Mouse (Mus musculus): ENCODE data around the gene Olfr1496. TPM values are rescaled to one million over a fixed set of nuclear protein-coding genes. Genes with fewer than 3 reads are reported as not detected.

Olfr1496 gene
- polyA plus RNA-seq, 1 experiment from 2014 or later: not detected

- H3K36me3 ChIP-seq (ENCODE audit: insufficient read depth, low read length): no peaks in the 10 kb centered on the region
- no peaks in the 10 kb centered on the region for H3K9me3 ChIP-seq (ENCODE audit: low read length)
- no peak overlapping the region for H3K27ac ChIP-seq (ENCODE audit: low read length)
- H3K4me1 ChIP-seq (ENCODE audit: insufficient read depth, low read length): no peaks in the 10 kb centered on the region
- 60% methylated on average over 5 of the region's 5 CpGs for WGBS
- no peaks in the 10 kb centered on the region for H3K27me3 ChIP-seq (ENCODE audit: insufficient read depth, low read length)
- H3K9ac ChIP-seq (replicated peaks; ENCODE audit: low read length): no peak overlapping the region
- no peak for ATAC-seq (ENCODE audit: low FRiP score, low TSS enrichment)
- H3K4me2 ChIP-seq (replicated peaks; ENCODE audit: low read depth, low read length): no peak overlapping the region
- no peak overlapping the region for H3K4me3 ChIP-seq (ENCODE audit: low read length)
Measured at GRCm38 (mm10) chr19:13820847-13821246, 43.2 kb downstream of the Olfr1496 start.

- H3K4me1 ChIP-seq (ENCODE audit: insufficient read depth, low read length): no peaks in the 10 kb centered on the region
- no peak for ATAC-seq (ENCODE audit: low FRiP score, low TSS enrichment)
- H3K36me3 ChIP-seq (ENCODE audit: insufficient read depth, low read length): no peaks in the 10 kb centered on the region
- 79% methylated on average over 3 of the region's 3 CpGs for WGBS
- H3K9ac ChIP-seq (replicated peaks; ENCODE audit: low read length): no peak overlapping the region
- no peak overlapping the region for H3K27ac ChIP-seq (ENCODE audit: low read length)
- no peak overlapping the region for H3K4me2 ChIP-seq (replicated peaks; ENCODE audit: low read depth, low read length)
- no peaks in the 10 kb centered on the region for H3K27me3 ChIP-seq (ENCODE audit: insufficient read depth, low read length)
- no peak overlapping the region for H3K4me3 ChIP-seq (ENCODE audit: low read length)
- H3K9me3 ChIP-seq (ENCODE audit: low read length): no peaks in the 10 kb centered on the region
Measured at GRCm38 (mm10) chr19:13828447-13828846, 50.8 kb downstream of the Olfr1496 start.

- H3K4me1 ChIP-seq (ENCODE audit: insufficient read depth, low read length): no peaks in the 10 kb centered on the region
- no peak for ATAC-seq (ENCODE audit: low FRiP score, low TSS enrichment)
- H3K4me2 ChIP-seq (replicated peaks; ENCODE audit: low read depth, low read length): no peak within 1 kb of the TSS
- H3K9me3 ChIP-seq (ENCODE audit: low read length): no peaks in the 10 kb centered on the region
- no peak within 1 kb of the TSS for H3K9ac ChIP-seq (replicated peaks; ENCODE audit: low read length)
- no peaks in the 10 kb centered on the region for H3K27me3 ChIP-seq (ENCODE audit: insufficient read depth, low read length)
- H3K27ac ChIP-seq (ENCODE audit: low read length): no peak within 1 kb of the TSS
- no peak within 1 kb of the TSS for H3K4me3 ChIP-seq (ENCODE audit: low read length)
- no peaks in the 10 kb centered on the region for H3K36me3 ChIP-seq (ENCODE audit: insufficient read depth, low read length)
Measured at GRCm38 (mm10) chr19:13830388-13830787, 52.7 kb downstream of the Olfr1496 start, which contains the start of gene Olfr1500. TSS of gene Olfr1500 (minus strand) at chr19:13830488.

Other genes starting within 250 kb of the Olfr1496 start
- gene Olfr1480, start 250.0 kb upstream of the Olfr1496 start, polyA plus RNA-seq (2015; fragmentation: Nextera tagmentation; extraction: Ambion mirVana): not detected in 2 replicates
- not detected in 2 replicates for gene Olfr1484, start 194.4 kb upstream of the Olfr1496 start, polyA plus RNA-seq (2015; fragmentation: Nextera tagmentation; extraction: Ambion mirVana)
- gene Olfr1487, start 160.5 kb upstream of the Olfr1496 start, polyA plus RNA-seq (2015; fragmentation: Nextera tagmentation; extraction: Ambion mirVana): not detected in 2 replicates
- gene Olfr1489, start 146.3 kb upstream of the Olfr1496 start, polyA plus RNA-seq (2015; fragmentation: Nextera tagmentation; extraction: Ambion mirVana): not detected in 2 replicates
- not detected in 2 replicates for gene Olfr1490, start 126.8 kb upstream of the Olfr1496 start, polyA plus RNA-seq (2015; fragmentation: Nextera tagmentation; extraction: Ambion mirVana)
- gene Olfr1491, start 80.6 kb upstream of the Olfr1496 start, polyA plus RNA-seq (2015; fragmentation: Nextera tagmentation; extraction: Ambion mirVana): not detected in 2 replicates
- not detected in 2 replicates for gene Olfr1493-ps1, start 54.6 kb upstream of the Olfr1496 start, polyA plus RNA-seq (2015; fragmentation: Nextera tagmentation; extraction: Ambion mirVana)
- not detected in 2 replicates for gene Olfr1494, start 38.1 kb upstream of the Olfr1496 start, polyA plus RNA-seq (2015; fragmentation: Nextera tagmentation; extraction: Ambion mirVana)
- not detected in 2 replicates for gene Olfr1495, start 13.3 kb upstream of the Olfr1496 start, polyA plus RNA-seq (2015; fragmentation: Nextera tagmentation; extraction: Ambion mirVana)
- not detected in 2 replicates for gene Olfr1497, start 20.3 kb downstream of the Olfr1496 start, polyA plus RNA-seq (2015; fragmentation: Nextera tagmentation; extraction: Ambion mirVana)
- gene Olfr1499, start 41.6 kb downstream of the Olfr1496 start, polyA plus RNA-seq (2015; fragmentation: Nextera tagmentation; extraction: Ambion mirVana): not detected in 2 replicates
- gene Olfr1500, start 52.6 kb downstream of the Olfr1496 start, polyA plus RNA-seq (2015; fragmentation: Nextera tagmentation; extraction: Ambion mirVana): not detected in 2 replicates
- gene Olfr1501, start 72.8 kb downstream of the Olfr1496 start, polyA plus RNA-seq (2015; fragmentation: Nextera tagmentation; extraction: Ambion mirVana): not detected in 2 replicates
- gene Olfr1502, start 83.9 kb downstream of the Olfr1496 start, polyA plus RNA-seq (2015; fragmentation: Nextera tagmentation; extraction: Ambion mirVana): not detected in 2 replicates
- not detected in 2 replicates for gene Olfr1504, start 120.0 kb downstream of the Olfr1496 start, polyA plus RNA-seq (2015; fragmentation: Nextera tagmentation; extraction: Ambion mirVana)
- not detected in 2 replicates for gene Olfr1505, start 135.7 kb downstream of the Olfr1496 start, polyA plus RNA-seq (2015; fragmentation: Nextera tagmentation; extraction: Ambion mirVana)

Data from kidney, embryonic 16.5 days (tissue).